Mouse (Mus musculus) heart, embryonic 16.5 days (tissue): Measurements from ENCODE around the gene Per1. TPM values are rescaled to one million over a fixed set of nuclear protein-coding genes. Genes with fewer than 3 reads are reported as not detected.
A peak's percentile ranks its signal among the peaks of the same experiment; 100 is the strongest.

Source experiments
- ATAC-seq: fragments of 200-750 bp; cut with Nextera tagmentation; replicated peaks from 2 replicates; pipeline ENCODE4 v1.8.0; 2017; ENCODE audit warnings: moderate number of reproducible peaks; ENCODE audit not compliant: insufficient read depth, low FRiP score; ENCODE audit errors: extremely low read depth
- H3K27ac ChIP-seq: fragments of 300-500 bp; sonication (generic); 2 replicates; pipeline ENCODE4 v1.5.1; 2014; ENCODE audit warnings: mild to moderate bottlenecking, low read length, control low read depth, moderate library complexity
- H3K27me3 ChIP-seq: fragments of 300-500 bp; sonication (generic); 2 replicates; pipeline ENCODE4 v1.6.1; 2014; ENCODE audit warnings: low read length, mixed read lengths; ENCODE audit not compliant: control insufficient read depth, insufficient read depth
- H3K36me3 ChIP-seq: fragments of 300-500 bp; sonication (generic); 2 replicates; pipeline ENCODE4 v1.6.1; 2014; ENCODE audit not compliant: control insufficient read depth, insufficient read depth
- H3K4me1 ChIP-seq: fragments of 300-500 bp; sonication (generic); 2 replicates; pipeline ENCODE4 v1.6.1; 2014; ENCODE audit warnings: low read length, mixed read lengths; ENCODE audit not compliant: control insufficient read depth, insufficient read depth
- H3K4me2 ChIP-seq: fragments of 300-500 bp; sonication (generic); 2 replicates; pipeline ENCODE4 v1.6.1; 2014; ENCODE audit warnings: low read depth, mild to moderate bottlenecking, control low read depth, low read length
- H3K4me3 ChIP-seq: fragments of 300-500 bp; sonication (generic); 2 replicates; pipeline ENCODE4 v1.5.1; 2014; ENCODE audit warnings: mild to moderate bottlenecking, control low read depth, low read length
- H3K9ac ChIP-seq: fragments of 300-500 bp; sonication (generic); 2 replicates; pipeline ENCODE4 v1.6.1; 2014; ENCODE audit warnings: low read length, control low read depth
- H3K9me3 ChIP-seq: fragments of 300-500 bp; sonication (generic); replicated peaks from 2 replicates; pipeline ENCODE4 v1.6.1; 2016; ENCODE audit warnings: low read length; ENCODE audit not compliant: control insufficient read depth
- WGBS: fragments of 180-500 bp; shearing (Covaris S2); extraction: QIAGEN DNeasy Blood & Tissue Kit; methylation state at CpG from one replicate; pipeline ENCODE4 v1.1.7; 2014; 5-methylcytosine and 5-hydroxymethylcytosine counted together
- polyA plus RNA-seq: library from polyadenylated mRNA; unstranded; fragments of >200 nt; fragmentation: Nextera tagmentation; extraction: Ambion mirVana; gene quantifications from 2 replicates; pipeline ENCODE4 v1.2.1, GENCODE M21; 2015

The Per1 gene
- polyA plus RNA-seq, 1 experiment from 2014 or later: 19.6 TPM

DNA sequence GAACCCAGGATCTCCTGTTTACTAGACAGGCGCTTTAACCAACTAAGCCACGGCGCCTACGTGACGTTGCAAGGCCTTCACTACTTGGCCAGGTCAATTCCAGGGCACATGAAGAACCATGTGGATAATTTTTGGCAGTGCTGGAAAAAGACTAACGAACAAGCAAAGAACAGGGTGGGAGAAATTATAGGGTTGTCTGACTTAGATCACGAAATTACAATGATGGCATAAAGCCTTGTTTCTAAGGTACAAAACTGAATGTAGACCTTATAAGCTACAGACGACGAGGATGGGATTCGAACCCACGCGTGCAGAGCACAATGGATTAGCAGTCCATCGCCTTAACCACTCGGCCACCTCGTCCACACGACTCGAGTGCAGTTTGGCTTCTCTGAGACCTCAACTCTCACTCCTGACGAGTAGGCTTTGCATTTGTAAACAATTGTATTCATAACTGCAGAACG is 32.2 kb upstream of the Per1 start:
- Histone ChIP-seq H3K4me1 (peaks cover 44% of the 10 kb centered on the region), H3K4me2 (peak overlapping the region; percentile 82), H3K9ac (peak overlapping the region; percentile 73), H3K27ac (peak overlapping the region; percentile 90), H3K9me3 (no peaks in the 10 kb centered on the region), H3K27me3 (no peaks in the 10 kb centered on the region), H3K36me3 (no peaks in the 10 kb centered on the region), H3K4me3 (peak overlapping the region; percentile 92)
- under 1% methylated on average over 19 of the region's 19 CpGs for WGBS
- peak; percentile 50 for ATAC-seq

DNA sequence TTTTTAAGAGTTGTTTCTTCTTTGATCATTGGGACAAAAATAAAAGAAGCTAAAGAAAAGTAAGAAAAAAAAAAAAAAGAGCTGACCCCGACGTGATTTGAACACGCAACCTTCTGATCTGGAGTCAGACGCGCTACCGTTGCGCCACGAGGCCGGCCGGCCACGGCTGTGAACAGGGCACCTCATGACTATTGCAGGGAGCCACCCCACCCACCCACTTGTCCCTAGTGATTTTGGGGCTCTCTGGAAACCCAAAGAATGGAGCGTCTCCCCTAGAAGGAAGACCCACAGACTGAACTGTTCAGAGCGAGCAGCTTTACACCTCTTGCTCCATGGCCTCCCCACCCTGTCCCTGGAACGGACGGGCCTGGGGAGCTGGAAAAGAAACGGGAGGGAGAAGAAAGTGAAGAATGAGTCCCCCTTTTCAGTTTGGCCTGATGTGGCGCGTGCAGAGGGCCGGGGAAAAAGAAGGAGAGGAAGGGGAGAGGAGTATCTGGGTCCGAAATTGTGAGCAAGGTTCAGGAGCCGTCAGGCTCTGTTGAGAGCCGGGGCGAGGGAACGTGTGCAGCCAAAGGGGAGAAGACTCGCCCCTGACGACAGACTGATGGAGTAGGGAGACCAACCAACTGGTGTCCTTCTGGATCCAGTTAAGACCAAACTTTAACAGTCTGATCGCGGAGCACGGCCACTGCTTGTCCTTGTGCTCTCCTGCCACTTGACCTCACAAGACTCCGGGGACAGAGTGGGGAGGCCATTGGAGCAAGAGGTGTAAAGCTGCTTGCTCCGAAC is 31.4 kb upstream of the Per1 start:
- H3K9me3 ChIP-seq: no peaks in the 10 kb centered on the region
- no peaks in the 10 kb centered on the region for H3K27me3 ChIP-seq
- H3K27ac ChIP-seq: peak overlapping the region; percentile 90
- no peaks in the 10 kb centered on the region for H3K36me3 ChIP-seq
- peaks cover 38% of the 10 kb centered on the region for H3K4me1 ChIP-seq
- peak overlapping the region; percentile 92 for H3K4me3 ChIP-seq
- peak; percentile 30 for ATAC-seq
- under 1% methylated on average over 31 of the region's 31 CpGs for WGBS
- H3K9ac ChIP-seq: peak overlapping the region; percentile 85
- peak overlapping the region; percentile 82 for H3K4me2 ChIP-seq

DNA sequence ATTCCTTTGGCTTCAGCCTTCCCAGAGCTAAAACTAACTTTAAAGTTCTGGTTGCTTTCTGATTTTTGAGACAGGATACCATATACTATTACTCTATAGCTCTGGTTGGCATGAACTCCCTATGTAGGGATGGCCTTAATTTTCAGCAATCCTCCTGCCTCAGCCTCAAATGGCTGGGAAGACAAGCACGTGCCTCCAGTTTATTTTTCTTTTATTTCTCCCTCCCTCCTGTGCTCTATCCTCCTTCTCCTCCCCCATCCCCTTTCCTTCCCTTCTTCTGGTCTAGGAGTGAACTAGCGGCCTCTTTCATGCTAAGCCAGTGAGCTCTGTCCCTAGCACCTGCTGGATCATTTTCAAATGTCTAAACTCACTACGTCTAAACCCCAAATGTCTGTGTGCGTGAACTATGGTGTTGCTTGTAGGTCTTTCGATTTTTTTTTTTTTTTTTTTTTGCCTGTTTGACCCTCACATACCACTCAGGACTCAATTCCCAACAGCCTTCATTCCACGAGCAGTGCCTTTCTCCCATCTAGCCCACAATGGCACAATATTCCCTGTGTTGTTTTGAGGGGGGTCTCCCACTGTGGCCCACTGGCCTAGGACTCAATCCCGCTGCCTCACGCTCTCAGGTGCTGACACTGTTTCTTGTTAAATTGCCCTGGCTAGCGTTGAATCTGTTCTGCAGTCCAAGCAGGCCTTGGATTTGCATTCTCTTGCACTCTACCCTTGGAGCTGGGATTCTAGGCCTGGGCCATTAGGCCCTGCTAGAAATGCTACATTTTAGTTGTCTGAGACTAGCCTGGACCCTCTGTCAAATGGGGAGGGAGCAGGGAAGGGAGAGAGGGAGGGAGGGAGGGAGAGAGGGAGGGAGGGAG is 30.5 kb upstream of the Per1 start:
- H3K4me3 ChIP-seq: peak overlapping the region; percentile 92
- no peaks in the 10 kb centered on the region for H3K9me3 ChIP-seq
- H3K27ac ChIP-seq: peak overlapping the region; percentile 89
- ATAC-seq: no peak
- H3K9ac ChIP-seq: peak overlapping the region; percentile 85
- H3K4me2 ChIP-seq: peak overlapping the region; percentile 82
- no peaks in the 10 kb centered on the region for H3K36me3 ChIP-seq
- no peaks in the 10 kb centered on the region for H3K27me3 ChIP-seq
- WGBS: 69% methylated on average over 9 of the region's 9 CpGs
- H3K4me1 ChIP-seq: peaks cover 36% of the 10 kb centered on the region

DNA sequence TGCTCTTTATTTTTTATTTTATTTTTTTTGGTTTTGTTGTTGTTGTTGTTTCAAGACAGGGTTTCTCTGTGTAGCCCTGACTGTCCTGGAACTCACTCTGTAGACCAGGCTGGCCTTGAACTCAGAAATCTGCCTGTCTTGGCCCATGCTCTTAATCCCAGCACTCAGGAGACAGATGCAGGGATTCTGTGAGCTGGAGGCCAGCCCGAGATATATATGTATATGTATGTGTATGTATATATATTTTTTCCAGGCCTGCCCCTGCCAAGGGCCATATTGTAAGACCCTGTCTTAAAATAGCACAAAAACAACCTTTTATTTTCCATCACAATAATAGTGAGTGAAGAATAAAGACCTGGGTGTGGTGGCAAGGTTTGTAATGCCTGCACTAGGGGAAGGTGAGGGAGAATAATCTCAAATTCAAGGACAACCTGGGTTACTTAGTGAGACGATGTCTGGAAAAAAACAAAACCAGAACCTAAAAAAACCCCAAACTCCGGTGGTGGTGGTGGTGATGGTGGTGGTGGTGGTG is 29.6 kb upstream of the Per1 start:
- Histone ChIP-seq H3K4me3 (peak overlapping the region; percentile 44; the same call in 1 of the 2 replicates), H3K9ac (no peak overlapping the region), H3K4me2 (peak overlapping the region; percentile 76), H3K9me3 (no peaks in the 10 kb centered on the region), H3K36me3 (no peaks in the 10 kb centered on the region), H3K27ac (no peak overlapping the region), H3K4me1 (peaks cover 40% of the 10 kb centered on the region), H3K27me3 (no peaks in the 10 kb centered on the region)
- 75% methylated on average over 3 of the region's 3 CpGs for WGBS
- no peak for ATAC-seq

DNA sequence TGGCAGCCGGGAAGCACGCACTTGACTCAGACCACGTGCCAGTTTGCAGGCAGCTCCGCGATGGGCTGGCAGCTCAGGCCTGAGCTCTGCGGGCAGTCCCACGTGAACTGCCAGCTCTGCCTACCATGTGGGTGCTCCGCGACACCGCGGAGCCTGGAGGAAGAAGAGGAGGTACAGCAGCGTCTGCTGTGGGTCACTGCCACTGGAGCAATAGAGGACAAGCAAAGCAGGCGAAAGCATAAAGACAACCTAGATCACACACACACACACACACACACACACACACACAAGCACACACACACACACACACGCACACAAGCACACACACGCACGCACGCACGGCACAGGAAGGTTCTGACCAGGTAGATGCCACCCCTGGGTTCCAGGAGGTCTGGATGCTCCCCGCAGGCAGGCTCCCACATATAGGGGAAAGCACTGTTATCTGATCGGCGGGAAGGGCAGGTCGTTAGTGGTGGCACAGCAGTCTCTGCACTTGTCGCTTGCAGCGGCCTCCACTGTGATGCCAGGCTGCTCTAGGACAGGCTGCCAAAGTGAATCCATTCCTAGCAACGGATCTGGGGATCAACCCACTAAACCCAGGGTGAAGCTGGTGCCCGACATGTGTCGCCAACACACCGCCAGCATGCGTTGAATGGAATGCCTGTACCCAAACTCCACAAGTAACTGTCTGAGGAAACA is 28.7 kb upstream of the Per1 start:
- peak overlapping the region; percentile 76 for H3K4me2 ChIP-seq
- H3K9me3 ChIP-seq: no peaks in the 10 kb centered on the region
- no peaks in the 10 kb centered on the region for H3K27me3 ChIP-seq
- peak overlapping the region; percentile 66 for H3K9ac ChIP-seq
- H3K36me3 ChIP-seq: no peaks in the 10 kb centered on the region
- peak overlapping the region; percentile 44 for H3K4me3 ChIP-seq
- 3% methylated on average over 29 of the region's 29 CpGs for WGBS
- peaks cover 41% of the 10 kb centered on the region for H3K4me1 ChIP-seq
- peak overlapping the region; percentile 47 for H3K27ac ChIP-seq
- no peak for ATAC-seq

DNA sequence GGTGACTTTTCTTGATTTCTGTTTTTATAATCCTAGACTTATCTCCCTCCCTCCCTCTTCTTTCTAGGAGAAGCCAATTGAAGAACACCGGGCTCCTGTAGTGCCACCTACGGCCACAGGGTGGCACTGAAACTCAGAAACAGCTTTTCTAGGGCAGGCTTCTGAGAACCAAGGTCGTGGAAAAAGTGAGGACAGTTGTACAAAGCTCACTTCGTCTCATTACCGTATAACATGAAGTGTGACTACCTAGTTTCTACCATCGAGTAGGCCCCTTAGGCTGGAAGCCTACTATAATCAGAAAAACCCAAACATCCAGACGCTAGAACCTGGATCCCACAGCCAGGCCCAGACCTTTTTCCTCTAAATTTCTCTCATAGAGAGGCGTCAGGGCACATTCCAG is 28.1 kb upstream of the Per1 start:
- no peak; the same call in 1 of the 2 replicates for ATAC-seq
- peak overlapping the region; percentile 66 for H3K9ac ChIP-seq
- H3K4me2 ChIP-seq: peak overlapping the region; percentile 76
- peak overlapping the region; percentile 94 for H3K27ac ChIP-seq
- no peaks in the 10 kb centered on the region for H3K27me3 ChIP-seq
- H3K9me3 ChIP-seq: no peaks in the 10 kb centered on the region
- peak overlapping the region; percentile 44 for H3K4me3 ChIP-seq
- WGBS: 5% methylated on average over 8 of the region's 8 CpGs
- H3K36me3 ChIP-seq: no peaks in the 10 kb centered on the region
- H3K4me1 ChIP-seq: peaks cover 38% of the 10 kb centered on the region

DNA sequence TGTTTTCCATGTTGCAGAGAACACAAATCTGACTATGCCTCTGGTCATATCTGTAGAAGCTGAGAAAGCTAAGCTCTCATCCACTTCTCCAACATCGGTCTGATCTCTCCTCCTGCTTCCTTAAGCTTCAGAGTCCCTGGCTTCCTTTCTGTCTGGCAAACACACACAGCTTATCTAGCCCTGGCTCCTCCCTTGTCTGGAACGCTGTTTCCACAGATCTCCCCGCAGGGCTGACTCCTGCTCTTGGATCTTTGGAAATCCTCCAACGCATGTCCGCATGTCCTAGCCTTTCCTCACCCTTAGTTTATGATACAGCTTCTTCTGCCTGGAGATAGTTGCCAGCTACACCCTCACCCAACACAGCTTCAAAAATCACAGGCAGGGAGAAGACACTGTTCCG is 27.4 kb upstream of the Per1 start:
- peak overlapping the region; percentile 41; the same call in 1 of the 2 replicates for H3K9ac ChIP-seq
- WGBS: 13% methylated on average over 6 of the region's 6 CpGs
- ATAC-seq: 0 out of 2 replicates have a peak, but pooled peaks have one; percentile 4
- peaks cover 42% of the 10 kb centered on the region for H3K4me1 ChIP-seq
- no peaks in the 10 kb centered on the region for H3K9me3 ChIP-seq
- H3K36me3 ChIP-seq: no peaks in the 10 kb centered on the region
- H3K27me3 ChIP-seq: no peaks in the 10 kb centered on the region
- H3K4me2 ChIP-seq: peak overlapping the region; percentile 76
- peak overlapping the region; percentile 94 for H3K27ac ChIP-seq
- no peak overlapping the region; the same call in 1 of the 2 replicates for H3K4me3 ChIP-seq

DNA sequence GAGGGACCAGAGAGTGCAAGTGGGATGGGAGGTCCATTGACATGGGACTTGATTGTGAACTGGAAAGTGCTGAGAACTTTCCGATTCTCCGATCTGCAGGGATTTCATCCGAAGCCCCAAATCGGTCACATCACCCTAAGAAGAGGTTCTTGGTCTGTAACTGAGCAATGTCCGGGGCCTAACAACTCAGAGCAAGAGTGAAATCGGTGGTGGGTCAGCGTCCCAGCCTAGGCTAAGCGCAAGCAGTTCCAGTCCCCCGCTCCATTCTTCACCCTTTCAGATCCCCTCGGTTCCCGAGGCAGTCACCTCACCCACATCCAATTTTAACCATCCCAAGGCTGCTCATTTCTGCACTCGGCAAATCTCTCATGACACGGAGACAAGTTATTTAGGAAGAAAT is 24.9 kb upstream of the Per1 start:
- Histone ChIP-seq H3K4me1 (peaks cover 42% of the 10 kb centered on the region), H3K27me3 (no peaks in the 10 kb centered on the region), H3K36me3 (no peaks in the 10 kb centered on the region), H3K9ac (peak overlapping the region; percentile 92), H3K27ac (peak overlapping the region; percentile 96), H3K4me3 (peak overlapping the region; percentile 80), H3K9me3 (no peaks in the 10 kb centered on the region), H3K4me2 (peak overlapping the region; percentile 63)
- no peak for ATAC-seq
- WGBS: 1% methylated on average over 13 of the region's 13 CpGs
